Mouse (Mus musculus): ENCODE results near the gene Samsn1.

DNA sequence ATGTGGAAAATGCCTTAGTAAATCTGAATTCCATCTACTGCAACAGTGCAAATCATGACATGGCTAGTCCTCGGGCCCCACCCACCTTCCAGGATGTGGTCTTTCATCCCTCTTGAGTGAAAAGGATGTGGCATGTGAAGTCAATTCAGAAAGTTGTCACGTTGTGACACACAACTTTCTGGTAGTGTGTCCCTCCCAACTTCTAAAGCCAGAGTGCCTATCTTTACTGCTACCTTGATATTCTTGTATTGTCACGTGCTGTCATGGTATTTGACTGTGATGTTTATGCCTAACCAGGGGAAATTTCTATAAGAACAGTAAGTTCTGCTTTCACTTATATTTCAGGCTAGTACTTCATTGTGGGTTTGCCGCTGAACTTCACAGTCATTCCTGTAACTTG lies 101.2 kb downstream of the Samsn1 start:
- no peak for TF ChIP-seq EP300 (optimal IDR thresholded peaks at IDR 0.05)
- no peak for TF ChIP-seq CTCF (IDR thresholded peaks at IDR 0.05; ENCODE audit: low read depth)
